Mouse (Mus musculus) megakaryocyte, embryonic 14.5 days (primary cell): ENCODE measurements around the gene Tspan1.

Experiments
- FLI1 ChIP-seq: IDR thresholded peaks from 2 replicates; pipeline ENCODE4 v1.6.1; 2012; ENCODE audit warnings: low read length, inconsistent platforms, mixed read lengths
- GATA1 ChIP-seq: IDR thresholded peaks from 3 replicates; pipeline ENCODE4 v1.6.1; 2012; ENCODE audit warnings: mixed read lengths, low read length, inconsistent platforms, borderline replicate concordance

DNA sequence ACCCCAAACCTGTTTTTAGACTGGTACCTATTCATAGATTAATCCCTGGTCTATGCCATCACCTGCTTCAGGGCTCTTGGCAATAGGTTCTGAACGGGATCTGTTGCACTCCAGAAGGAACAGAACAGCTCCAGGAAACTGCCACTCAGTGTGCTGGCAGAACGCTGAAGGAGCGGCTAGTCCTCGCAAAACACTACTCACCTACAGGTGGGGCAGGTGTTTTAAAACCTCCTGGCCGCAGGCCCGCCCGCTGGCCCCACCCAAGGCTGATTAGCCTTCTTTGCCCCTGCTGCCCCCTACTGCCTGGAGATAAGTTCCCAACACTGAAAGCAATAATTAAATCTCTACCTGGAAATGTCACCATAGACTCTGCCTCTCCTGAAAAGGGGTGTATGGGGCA, at the start of gene Tspan1:
- no peak for TF ChIP-seq GATA1
- TF ChIP-seq FLI1: no peak
